Mouse (Mus musculus): ENCODE results near the gene Gpx4. TPM values are rescaled to one million over a fixed set of nuclear protein-coding genes. Genes with fewer than 3 reads are reported as not detected.

The Gpx4 gene
- polyA plus RNA-seq, 1 experiment from 2014 or later, result 603 TPM

GRCm38 (mm10) chr10:80091527-80091926 is 44.6 kb downstream of the Gpx4 start:
- Histone ChIP-seq H3K4me3 (replicated peaks) (no peak overlapping the region), H3K27ac (replicated peaks) (0 out of 2 replicates have a peak overlapping the region, but pooled peaks have one; percentile 0), H3K27me3 (no peaks in the 10 kb centered on the region), H3K9me3 (replicated peaks) (no peaks in the 10 kb centered on the region), H3K9ac (no peak overlapping the region), H3K36me3 (replicated peaks) (peaks cover 18% of the 10 kb centered on the region; the same call in 1 of the 2 replicates), H3K4me1 (replicated peaks) (peaks cover 72% of the 10 kb centered on the region), H3K4me2 (no peak overlapping the region)
- 82% methylated on average over 6 of the region's 6 CpGs for WGBS (ENCODE audit: insufficient replicate concordance)
- ATAC-seq (ENCODE audit: insufficient read depth), result no peak

GRCm38 (mm10) chr10:80092690-80093089 is 45.7 kb downstream of the Gpx4 start:
- Histone ChIP-seq H3K9me3 (replicated peaks) (no peaks in the 10 kb centered on the region), H3K9ac (no peak overlapping the region), H3K36me3 (replicated peaks) (peaks cover 17% of the 10 kb centered on the region; the same call in 1 of the 2 replicates), H3K27me3 (no peaks in the 10 kb centered on the region), H3K4me1 (replicated peaks) (peaks cover 72% of the 10 kb centered on the region), H3K4me3 (replicated peaks) (no peak overlapping the region), H3K4me2 (no peak overlapping the region), H3K27ac (replicated peaks) (peak overlapping the region; percentile 2; the same call in 1 of the 2 replicates)
- ATAC-seq (ENCODE audit: insufficient read depth), result no peak
- WGBS (ENCODE audit: insufficient replicate concordance), result 75% methylated on average over 5 of the region's 5 CpGs

GRCm38 (mm10) chr10:80094085-80094484 is 47.1 kb downstream of the Gpx4 start:
- Histone ChIP-seq H3K27me3 (no peaks in the 10 kb centered on the region), H3K4me2 (no peak overlapping the region), H3K27ac (replicated peaks) (no peak overlapping the region), H3K36me3 (replicated peaks) (peaks cover 17% of the 10 kb centered on the region; the same call in 1 of the 2 replicates), H3K4me1 (replicated peaks) (peaks cover 77% of the 10 kb centered on the region), H3K9ac (no peak overlapping the region), H3K9me3 (replicated peaks) (no peaks in the 10 kb centered on the region), H3K4me3 (replicated peaks) (no peak overlapping the region)
- no peak for ATAC-seq (ENCODE audit: insufficient read depth)
- 78% methylated on average over 6 of the region's 6 CpGs for WGBS (ENCODE audit: insufficient replicate concordance)

- H3K4me3 ChIP-seq (replicated peaks), result no peak overlapping the region
- H3K4me1 ChIP-seq (replicated peaks), result peaks cover 77% of the 10 kb centered on the region
- H3K9me3 ChIP-seq (replicated peaks), result no peaks in the 10 kb centered on the region
- H3K27me3 ChIP-seq, result no peaks in the 10 kb centered on the region
- WGBS (ENCODE audit: insufficient replicate concordance), result 66% methylated on average over 3 of the region's 3 CpGs
- no peak overlapping the region for H3K27ac ChIP-seq (replicated peaks)
- no peak overlapping the region for H3K4me2 ChIP-seq
- H3K36me3 ChIP-seq (replicated peaks), result peaks cover 17% of the 10 kb centered on the region; the same call in 1 of the 2 replicates
- H3K9ac ChIP-seq, result no peak overlapping the region
- ATAC-seq (ENCODE audit: insufficient read depth), result no peak
Observed at GRCm38 (mm10) chr10:80094684-80095083, 47.7 kb downstream of the Gpx4 start.

- Histone ChIP-seq H3K36me3 (replicated peaks) (peaks cover 17% of the 10 kb centered on the region; the same call in 1 of the 2 replicates), H3K4me1 (replicated peaks) (peaks cover 79% of the 10 kb centered on the region), H3K9ac (no peak overlapping the region), H3K4me2 (no peak overlapping the region), H3K27me3 (no peaks in the 10 kb centered on the region), H3K4me3 (replicated peaks) (no peak overlapping the region), H3K27ac (replicated peaks) (peak overlapping the region; percentile 16; the same call in 1 of the 2 replicates), H3K9me3 (replicated peaks) (no peaks in the 10 kb centered on the region)
- no peak for ATAC-seq (ENCODE audit: insufficient read depth)
- whole genome bisulfite sequencing (ENCODE audit: insufficient replicate concordance), result 85% methylated on average over 5 of the region's 5 CpGs
Observed at GRCm38 (mm10) chr10:80095547-80095946, 48.6 kb downstream of the Gpx4 start.

- peak overlapping the region; percentile 65; the same call in 1 of the 2 replicates for H3K27ac ChIP-seq (replicated peaks)
- H3K4me2 ChIP-seq, result peak overlapping the region; percentile 32
- no peaks in the 10 kb centered on the region for H3K27me3 ChIP-seq
- peaks cover 93% of the 10 kb centered on the region for H3K4me1 ChIP-seq (replicated peaks)
- no peak for ATAC-seq (ENCODE audit: insufficient read depth)
- peaks cover 5% of the 10 kb centered on the region; the same call in 1 of the 2 replicates for H3K36me3 ChIP-seq (replicated peaks)
- peak overlapping the region; percentile 23; the same call in 1 of the 2 replicates for H3K9ac ChIP-seq
- no peak overlapping the region for H3K4me3 ChIP-seq (replicated peaks)
- WGBS (ENCODE audit: insufficient replicate concordance), result 10% methylated on average over 7 of the region's 7 CpGs
- no peaks in the 10 kb centered on the region for H3K9me3 ChIP-seq (replicated peaks)
Observed at GRCm38 (mm10) chr10:80097275-80097674, 50.3 kb downstream of the Gpx4 start.

- Histone ChIP-seq H3K36me3 (replicated peaks) (no peaks in the 10 kb centered on the region), H3K4me1 (replicated peaks) (peaks cover 95% of the 10 kb centered on the region), H3K9me3 (replicated peaks) (no peaks in the 10 kb centered on the region), H3K4me3 (replicated peaks) (no peak overlapping the region), H3K27me3 (no peaks in the 10 kb centered on the region), H3K4me2 (peak overlapping the region; percentile 36), H3K9ac (no peak overlapping the region), H3K27ac (replicated peaks) (peak overlapping the region; percentile 65)
- 70% methylated on average over 5 of the region's 5 CpGs for WGBS (ENCODE audit: insufficient replicate concordance)
- ATAC-seq (ENCODE audit: insufficient read depth), result 0 out of 2 replicates have a peak, but pooled peaks have one; percentile 9
Observed at GRCm38 (mm10) chr10:80098630-80099029, 51.7 kb downstream of the Gpx4 start.

- peak overlapping the region; percentile 93 for H3K27ac ChIP-seq (replicated peaks)
- 49% methylated on average over 11 of the region's 11 CpGs for WGBS (ENCODE audit: insufficient replicate concordance)
- no peaks in the 10 kb centered on the region for H3K36me3 ChIP-seq (replicated peaks)
- H3K27me3 ChIP-seq, result no peaks in the 10 kb centered on the region
- H3K9ac ChIP-seq, result peak overlapping the region; percentile 97
- H3K4me2 ChIP-seq, result peak overlapping the region; percentile 86
- H3K4me3 ChIP-seq (replicated peaks), result peak overlapping the region; percentile 97
- H3K4me1 ChIP-seq (replicated peaks), result peaks cover 92% of the 10 kb centered on the region
- ATAC-seq (ENCODE audit: insufficient read depth), result no peak
- H3K9me3 ChIP-seq (replicated peaks), result no peaks in the 10 kb centered on the region
Observed at GRCm38 (mm10) chr10:80100982-80101381, 54.0 kb downstream of the Gpx4 start.

- ATAC-seq (ENCODE audit: insufficient read depth), result peak; percentile 74
- Histone ChIP-seq H3K36me3 (replicated peaks) (no peaks in the 10 kb centered on the region), H3K4me2 (peak overlapping the region; percentile 86), H3K9me3 (replicated peaks) (no peaks in the 10 kb centered on the region), H3K27me3 (no peaks in the 10 kb centered on the region), H3K27ac (replicated peaks) (peak overlapping the region; percentile 93), H3K4me3 (replicated peaks) (peak overlapping the region; percentile 97), H3K4me1 (replicated peaks) (peaks cover 84% of the 10 kb centered on the region), H3K9ac (peak overlapping the region; percentile 97)
- WGBS (ENCODE audit: insufficient replicate concordance), result under 1% methylated on average over 53 of the region's 59 CpGs
Observed at GRCm38 (mm10) chr10:80102216-80102915, 55.4 kb downstream of the Gpx4 start.

- H3K4me3 ChIP-seq (replicated peaks), result peak overlapping the region; percentile 97
- no peaks in the 10 kb centered on the region for H3K36me3 ChIP-seq (replicated peaks)
- peak overlapping the region; percentile 86 for H3K4me2 ChIP-seq
- peak; percentile 66 for ATAC-seq (ENCODE audit: insufficient read depth)
- H3K9me3 ChIP-seq (replicated peaks), result no peaks in the 10 kb centered on the region
- H3K4me1 ChIP-seq (replicated peaks), result peaks cover 81% of the 10 kb centered on the region
- peak overlapping the region; percentile 93 for H3K27ac ChIP-seq (replicated peaks)
- 43% methylated on average over 2 of the region's 2 CpGs for WGBS (ENCODE audit: insufficient replicate concordance)
- no peaks in the 10 kb centered on the region for H3K27me3 ChIP-seq
- peak overlapping the region; percentile 97 for H3K9ac ChIP-seq
Observed at GRCm38 (mm10) chr10:80103032-80103431, 56.1 kb downstream of the Gpx4 start.

- Histone ChIP-seq H3K4me1 (replicated peaks) (peaks cover 70% of the 10 kb centered on the region), H3K27ac (replicated peaks) (peak overlapping the region; percentile 93), H3K27me3 (no peaks in the 10 kb centered on the region), H3K36me3 (replicated peaks) (no peaks in the 10 kb centered on the region), H3K9me3 (replicated peaks) (no peaks in the 10 kb centered on the region), H3K9ac (no peak overlapping the region), H3K4me3 (replicated peaks) (no peak overlapping the region), H3K4me2 (no peak overlapping the region)
- ATAC-seq (ENCODE audit: insufficient read depth), result no peak
- 71% methylated on average over 3 of the region's 3 CpGs for WGBS (ENCODE audit: insufficient replicate concordance)
Observed at GRCm38 (mm10) chr10:80104181-80104580, 57.2 kb downstream of the Gpx4 start.

Data from liver, embryonic 15.5 days (tissue).